16 mouse cellular contexts compared by ENCODE assay signal in genomic region chr3:21485454-21485853, GRCm38 (mm10).
"Had no signal": no experiment of that assay in that cellular context is flagged by ENCODE, and none has a peak within 500 bp of the region (broad histone marks: within the 10 kb centered on the region; RNA-seq: fewer than 3 reads in every experiment).

No protein-coding gene starts in this region.

- H3K27ac ChIP-seq: neural tube, embryonic 13.5 days; neural tube, embryonic 15.5 days; stomach, embryonic 15.5 days; stomach, postnatal 0 days had no signal

- H3K27me3 ChIP-seq: neural tube, embryonic 13.5 days; neural tube, embryonic 15.5 days; stomach, embryonic 15.5 days had no signal

- H3K4me3 ChIP-seq: neural tube, embryonic 13.5 days; neural tube, embryonic 15.5 days; stomach, embryonic 15.5 days had no signal

- DNase-seq: retina, postnatal 1 day; right cerebral cortex, adult 18-20 months; right cerebral cortex, postnatal 14 days; right cerebral cortex, postnatal 25 days; right cerebral cortex, postnatal 4 days; spleen, adult 18-20 months; thymus, adult 18-20 months; thymus, adult 2 months; thymus, postnatal 14 days; thymus, postnatal 25 days; thymus, postnatal 36 days; thymus, postnatal 4 days had no signal
